Mouse (Mus musculus) heart, adult 8-10 months (tissue): ENCODE results near the gene Eef1akmt2. TPM values are rescaled to one million over a fixed set of nuclear protein-coding genes. Genes with fewer than 3 reads are reported as not detected.

ENCODE experiments used
- DNase-seq: peaks from one replicate; pipeline ENCODE4 v3.0.0; 2022; ENCODE audit warnings: low spot score
- total RNA-seq, 4 experiments: library from RNA; stranded (reverse); gene quantifications; 2 replicates each; pipeline ENCODE4 v1.2.4; 2022

Eef1akmt2 gene
- total RNA-seq, 4 experiments from 2014 or later: 6.2 to 10.0 (median 8.4) TPM

GRCm38 (mm10) chr7:132790447-132791219 lies 61.8 kb downstream of the Eef1akmt2 start:
- DNase-seq: no peak

- no peak for DNase-seq
Observed at GRCm38 (mm10) chr7:132788826-132789225, 63.6 kb downstream of the Eef1akmt2 start.

- DNase-seq: peak; percentile 59
Observed at GRCm38 (mm10) chr7:132787496-132788190, 64.8 kb downstream of the Eef1akmt2 start.

GRCm38 (mm10) chr7:132787022-132787421 lies 65.5 kb downstream of the Eef1akmt2 start:
- no peak for DNase-seq

- DNase-seq: no peak
Observed at GRCm38 (mm10) chr7:132786522-132786921, 66.0 kb downstream of the Eef1akmt2 start.

GRCm38 (mm10) chr7:132786011-132786410 lies 66.5 kb downstream of the Eef1akmt2 start:
- DNase-seq: peak; percentile 79

GRCm38 (mm10) chr7:132784101-132784500 lies 68.4 kb downstream of the Eef1akmt2 start:
- no peak for DNase-seq

GRCm38 (mm10) chr7:132781850-132782249 lies 70.6 kb downstream of the Eef1akmt2 start:
- no peak for DNase-seq

GRCm38 (mm10) chr7:132781130-132781814 lies 71.2 kb downstream of the Eef1akmt2 start:
- DNase-seq: no peak

GRCm38 (mm10) chr7:132780611-132781010 lies 71.9 kb downstream of the Eef1akmt2 start:
- no peak for DNase-seq

- DNase-seq: no peak
Observed at GRCm38 (mm10) chr7:132778630-132779029, 73.8 kb downstream of the Eef1akmt2 start.

GRCm38 (mm10) chr7:132777728-132778453 lies 74.6 kb downstream of the Eef1akmt2 start:
- no peak for DNase-seq

Other genes with a start within 250 kb of the Eef1akmt2 start
- gene Lhpp, start 242.0 kb downstream of the Eef1akmt2 start, total RNA-seq: 10 to 100 TPM; 14.4 to 18.0 (median 16.6) TPM
- 10 to 100 TPM; 24.0 to 31.3 (median 26.9) TPM for gene Fam53b, start 38.8 kb downstream of the Eef1akmt2 start, total RNA-seq
- gene Abraxas2, start 6.6 kb upstream of the Eef1akmt2 start, total RNA-seq: 10 to 100 TPM; 16.8 to 21.9 (median 20.5) TPM
- 10 to 100 TPM; 34.2 to 39.8 (median 37.6) TPM for gene Zranb1, start 78.5 kb upstream of the Eef1akmt2 start, total RNA-seq